ENCODE assay signal across 23 mouse cellular contexts in genomic region chr16:58623114-58623513, GRCm38 (mm10). TPM values are rescaled to one million over a fixed set of nuclear protein-coding genes. Genes with fewer than 3 reads are reported as not detected.
A peak's percentile ranks its signal among the peaks of the same experiment; 100 is the strongest.
DNase-seq lines count a peak whose midpoint lies in the region; ATAC-seq lines count a peak whose summit lies in the region.
"Had no signal": no experiment of that assay in that cellular context is flagged by ENCODE, and none has a peak within 500 bp of the region (broad histone marks: within the 10 kb centered on the region; RNA-seq: fewer than 3 reads in every experiment).

No protein-coding gene starts in this region.

- no peaks in the 10 kb centered on the region for H3K36me3 ChIP-seq in kidney, embryonic 15.5 days
- H3K36me3 ChIP-seq in limb, embryonic 13.5 days = no peaks in the 10 kb centered on the region
- no peaks in the 10 kb centered on the region for H3K36me3 ChIP-seq in limb, embryonic 10.5 days
- H3K36me3 ChIP-seq: embryonic facial prominence, embryonic 12.5 days; forebrain, embryonic 15.5 days; heart, embryonic 13.5 days; hindbrain, embryonic 15.5 days had no signal

- no peaks in the 10 kb centered on the region for H3K27me3 ChIP-seq in kidney, embryonic 15.5 days
- no peaks in the 10 kb centered on the region for H3K27me3 ChIP-seq in limb, embryonic 13.5 days
- no peaks in the 10 kb centered on the region for H3K27me3 ChIP-seq in limb, embryonic 10.5 days (ENCODE audit: low read depth, poor library complexity, severe bottlenecking)
- H3K27me3 ChIP-seq: CH12.LX; embryonic facial prominence, embryonic 12.5 days; forebrain, embryonic 15.5 days; heart, embryonic 13.5 days; hindbrain, embryonic 15.5 days had no signal

- H3K4me3 ChIP-seq in kidney, embryonic 15.5 days (replicated peaks) = no peak overlapping the region
- no peak overlapping the region for H3K4me3 ChIP-seq in limb, embryonic 13.5 days
- H3K4me3 ChIP-seq in limb, embryonic 10.5 days = no peak overlapping the region
- H3K4me3 ChIP-seq: embryonic facial prominence, embryonic 12.5 days; forebrain, embryonic 15.5 days; heart, embryonic 13.5 days; hindbrain, embryonic 15.5 days had no signal

- H3K4me1 ChIP-seq in kidney, embryonic 15.5 days = no peaks in the 10 kb centered on the region
- 0 out of 2 replicates have a peak, but pooled peaks cover 8% of the 10 kb centered on the region for H3K4me1 ChIP-seq in limb, embryonic 13.5 days
- H3K4me1 ChIP-seq in limb, embryonic 10.5 days = 0 out of 2 replicates have a peak, but pooled peaks cover 2% of the 10 kb centered on the region
- H3K4me1 ChIP-seq: forebrain, embryonic 15.5 days; heart, embryonic 13.5 days; hindbrain, embryonic 15.5 days had no signal

- no peak for ATAC-seq in kidney, embryonic 15.5 days (replicated peaks; ENCODE audit: low FRiP score)
- ATAC-seq in limb, embryonic 13.5 days (ENCODE audit: low FRiP score, low read depth) = peak; percentile 19; the same call in 1 of the 2 replicates

- no peak overlapping the region for H3K4me2 ChIP-seq in kidney, embryonic 15.5 days
- H3K4me2 ChIP-seq in limb, embryonic 13.5 days (replicated peaks) = no peak overlapping the region
- H3K4me2 ChIP-seq: embryonic facial prominence, embryonic 12.5 days; forebrain, embryonic 15.5 days; heart, embryonic 13.5 days; hindbrain, embryonic 15.5 days had no signal

- no peaks in the 10 kb centered on the region for H3K9me3 ChIP-seq in kidney, embryonic 15.5 days (replicated peaks)
- H3K9me3 ChIP-seq in limb, embryonic 13.5 days = no peaks in the 10 kb centered on the region
- H3K9me3 ChIP-seq in limb, embryonic 10.5 days (replicated peaks) = no peaks in the 10 kb centered on the region
- H3K9me3 ChIP-seq: embryonic facial prominence, embryonic 12.5 days; forebrain, embryonic 15.5 days; heart, embryonic 13.5 days; hindbrain, embryonic 15.5 days had no signal

- no peak overlapping the region for H3K9ac ChIP-seq in kidney, embryonic 15.5 days
- H3K9ac ChIP-seq in limb, embryonic 13.5 days = no peak overlapping the region
- H3K9ac ChIP-seq: embryonic facial prominence, embryonic 12.5 days; forebrain, embryonic 15.5 days; heart, embryonic 13.5 days; hindbrain, embryonic 15.5 days had no signal

- 65% methylated on average over 4 of the region's 4 CpGs for WGBS in kidney, embryonic 15.5 days
- 34% methylated on average over 4 of the region's 4 CpGs for WGBS in limb, embryonic 13.5 days
- 65% methylated on average over 4 of the region's 4 CpGs for WGBS in limb, embryonic 10.5 days

- DNase-seq in kidney, adult 11 months = peak; percentile 50
- DNase-seq in limb, embryonic 10.5 days (ENCODE audit: low spot score) = no peak
- DNase-seq in kidney, postnatal 14 days = peak; percentile 34
- no peak for DNase-seq in right cerebral cortex, postnatal 36 days (ENCODE audit: low spot score in 2 of 2)
- DNase-seq: adrenal gland, postnatal 10 days; cerebellum, adult 11-12 months; cerebellum, adult 9-10 months; cerebellum, postnatal 25 days; gastrocnemius, postnatal 10 days; heart, postnatal 36 days had no signal

- H3K27ac ChIP-seq in kidney, embryonic 15.5 days = no peak overlapping the region
- no peak overlapping the region for H3K27ac ChIP-seq in limb, embryonic 13.5 days
- H3K27ac ChIP-seq in limb, embryonic 10.5 days = no peak overlapping the region
- H3K27ac ChIP-seq: embryonic facial prominence, embryonic 12.5 days; forebrain, embryonic 15.5 days; heart, embryonic 13.5 days; hindbrain, embryonic 15.5 days had no signal

RNA-seq across cellular contexts. Expression of gene Gm813, which starts 6.3 kb away (rescaled TPM):
- not detected in 2 replicates for polyA plus RNA-seq in kidney, embryonic 15.5 days (2015; fragmentation: Nextera tagmentation; extraction: Ambion mirVana)
- not detected in 2 replicates for polyA plus RNA-seq in limb, embryonic 13.5 days (2015; fragmentation: Nextera tagmentation; extraction: Ambion mirVana)
- polyA plus RNA-seq in limb, embryonic 10.5 days (2016; fragmentation: Nextera tagmentation; extraction: Ambion mirVana) = not detected in 2 replicates
- polyA plus RNA-seq: embryonic facial prominence, embryonic 12.5 days; forebrain, embryonic 11.5 days; forebrain, embryonic 15.5 days; frontal cortex, adult 2 months; gonadal fat pad, adult 2 months; heart, embryonic 13.5 days; heart, postnatal 0 days; hindbrain, embryonic 11.5 days; hindbrain, embryonic 15.5 days had no signal

RNA-seq across cellular contexts. Expression of gene E330017A01Rik, which starts 15.4 kb away (rescaled TPM):
- polyA plus RNA-seq in kidney, embryonic 15.5 days (2015; fragmentation: Nextera tagmentation; extraction: Ambion mirVana) = not detected in 2 replicates
- polyA plus RNA-seq in limb, embryonic 13.5 days (2015; fragmentation: Nextera tagmentation; extraction: Ambion mirVana) = not detected in 2 replicates
- polyA plus RNA-seq in limb, embryonic 10.5 days (2016; fragmentation: Nextera tagmentation; extraction: Ambion mirVana) = not detected in 2 replicates
- polyA plus RNA-seq: cortical plate, adult 2 months; embryonic facial prominence, embryonic 12.5 days; forebrain, embryonic 11.5 days; forebrain, embryonic 15.5 days; frontal cortex, adult 2 months; gonadal fat pad, adult 2 months; heart, embryonic 13.5 days; heart, postnatal 0 days; hindbrain, embryonic 11.5 days had no signal

RNA-seq across cellular contexts. Expression of gene Cpox, which starts 47.0 kb away (rescaled TPM):
- 38.0 and 39.1 TPM in 2 replicates for polyA plus RNA-seq in kidney, embryonic 15.5 days (2015; fragmentation: Nextera tagmentation; extraction: Ambion mirVana)
- 20.7 and 20.9 TPM in 2 replicates for polyA plus RNA-seq in limb, embryonic 13.5 days (2015; fragmentation: Nextera tagmentation; extraction: Ambion mirVana)
- 26.6 and 29.7 TPM in 2 replicates for polyA plus RNA-seq in limb, embryonic 10.5 days (2016; fragmentation: Nextera tagmentation; extraction: Ambion mirVana)

Comparison
In these comparisons a context has a peak if more than half of its experiments do, and no peak if none do; other contexts are left out.
1. DNase-seq: peak in kidney, adult 11 months (single experiment) and kidney, postnatal 14 days (single experiment); none in limb, embryonic 10.5 days (single experiment) and right cerebral cortex, postnatal 36 days (0 of 2).